Mouse (Mus musculus) brain, embryonic 18.5 days (tissue): ENCODE data around the gene Ptprt.

Experiments used
- DNase-seq: peaks from one replicate; pipeline ENCODE4 v3.0.0-alpha.2; 2012; ENCODE audit warnings: low read depth, low spot score

Ptprt gene

DNA sequence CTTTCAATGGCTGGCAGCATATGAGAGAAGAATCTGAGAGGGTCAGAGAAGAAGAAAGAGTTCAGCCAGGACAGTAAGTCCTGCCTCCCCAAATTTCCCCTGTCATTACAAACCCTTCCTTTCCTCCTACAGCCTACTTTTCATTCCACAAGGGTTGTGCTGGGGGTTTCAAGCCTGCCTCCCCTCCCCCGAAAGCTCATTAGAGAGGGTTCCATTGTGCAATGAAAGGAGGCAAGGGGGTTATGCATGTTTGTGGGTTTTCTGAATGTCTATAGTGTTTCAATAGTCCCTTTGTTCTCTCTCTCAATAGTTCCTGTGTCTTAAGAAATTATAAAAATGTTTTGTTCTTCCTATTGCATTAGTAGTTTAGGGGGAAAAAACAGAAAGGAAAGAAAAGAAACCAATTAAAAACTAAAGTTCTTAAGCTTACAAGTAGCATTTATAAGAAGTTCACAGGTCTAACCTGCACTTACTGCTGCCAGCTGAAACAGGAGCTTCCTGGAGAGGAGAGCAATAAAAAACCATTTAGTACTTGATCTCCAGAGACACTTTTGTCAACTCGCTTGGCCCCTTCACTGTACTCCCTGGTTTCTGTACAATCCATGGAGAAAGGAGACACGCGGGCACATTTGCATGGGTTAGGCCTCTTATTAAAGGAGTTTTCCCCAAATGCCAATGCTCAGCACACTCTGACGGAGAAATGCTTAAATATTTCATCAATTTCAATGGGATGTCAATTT is 247.7 kb downstream of the Ptprt start:
- DNase-seq: no peak

DNA sequence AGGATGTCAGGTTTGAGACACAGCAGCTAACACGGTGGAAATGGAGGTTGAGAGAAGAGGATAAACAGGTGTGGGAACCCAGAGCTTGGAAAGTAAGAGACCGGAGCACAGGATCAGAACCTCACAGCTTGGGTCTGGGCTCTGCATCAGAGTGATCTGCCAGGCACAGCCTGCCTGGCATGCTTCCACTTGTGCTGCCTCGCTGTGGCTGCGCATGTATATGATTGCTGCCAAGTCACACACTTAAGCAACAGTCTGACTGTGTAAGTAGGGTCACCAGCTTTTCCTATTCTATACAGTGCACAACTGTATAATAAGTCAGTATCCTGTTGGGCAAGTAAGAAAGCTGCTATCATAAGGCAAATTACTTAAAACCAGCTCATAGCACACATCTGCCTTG is 249.9 kb downstream of the Ptprt start:
- no peak for DNase-seq

DNA sequence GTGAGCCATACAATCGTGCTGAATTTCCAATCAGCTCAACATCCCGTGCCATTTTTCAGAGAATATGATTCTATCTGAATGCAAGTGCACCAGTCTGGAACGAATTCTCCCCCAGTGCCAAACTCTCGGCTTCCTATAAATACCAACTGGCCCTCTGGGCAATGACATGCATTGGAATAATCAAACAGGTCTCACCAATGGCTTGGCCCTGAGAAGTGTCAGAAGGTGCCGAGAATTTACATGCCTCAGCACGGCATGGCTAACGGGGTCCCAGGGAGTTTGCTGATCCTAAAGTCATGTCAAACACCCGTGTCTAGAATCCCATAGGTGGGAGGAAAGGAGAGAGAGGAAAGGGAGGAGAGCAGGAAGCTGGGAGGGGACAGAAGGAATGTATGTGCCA is 251.7 kb downstream of the Ptprt start:
- no peak for DNase-seq

- DNase-seq: no peak
Observed at GRCm38 (mm10) chr2:162401316-162402100, 259.4 kb downstream of the Ptprt start.

GRCm38 (mm10) chr2:162394601-162395000 is 266.3 kb downstream of the Ptprt start:
- no peak for DNase-seq

DNA sequence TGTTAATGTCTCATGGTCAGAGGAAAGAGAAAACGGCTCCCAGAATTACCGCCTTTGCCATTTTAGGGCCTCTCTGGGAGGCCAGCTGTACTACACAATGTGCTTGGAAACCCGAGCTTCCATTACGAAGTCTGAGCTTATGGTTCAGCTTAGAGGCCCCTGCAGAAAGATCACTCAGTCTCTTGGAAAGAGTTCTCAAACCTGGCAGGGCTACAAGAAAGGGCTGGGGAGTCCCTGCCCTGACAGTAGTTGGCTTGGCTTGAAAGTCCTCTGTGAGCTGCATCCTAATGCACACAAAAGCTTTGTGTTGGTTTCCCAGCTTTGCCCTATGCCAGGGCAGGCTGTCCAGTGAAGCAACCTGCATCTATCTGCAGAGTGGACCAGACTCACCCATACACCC is 269.1 kb downstream of the Ptprt start:
- DNase-seq: peak; percentile 60

DNA sequence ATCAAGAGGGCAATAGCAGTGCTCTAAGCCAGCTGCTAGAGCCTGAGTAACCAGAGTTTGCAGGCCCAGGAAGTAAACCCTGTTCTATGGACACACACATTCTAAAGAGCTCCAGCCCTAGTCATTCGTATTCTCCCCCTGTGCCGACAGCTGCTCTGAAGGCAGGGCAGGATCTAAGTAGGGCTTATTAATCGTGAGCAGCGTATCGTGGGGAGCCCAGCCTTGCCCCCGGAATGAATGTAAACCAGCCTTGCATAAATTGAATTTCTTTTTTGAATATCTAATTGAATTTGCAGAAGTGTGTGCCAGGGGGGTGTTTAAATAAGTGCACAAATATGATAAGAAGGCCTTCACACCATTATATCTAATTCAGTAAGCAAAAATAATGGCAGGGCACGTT is 283.6 kb downstream of the Ptprt start:
- no peak for DNase-seq

DNA sequence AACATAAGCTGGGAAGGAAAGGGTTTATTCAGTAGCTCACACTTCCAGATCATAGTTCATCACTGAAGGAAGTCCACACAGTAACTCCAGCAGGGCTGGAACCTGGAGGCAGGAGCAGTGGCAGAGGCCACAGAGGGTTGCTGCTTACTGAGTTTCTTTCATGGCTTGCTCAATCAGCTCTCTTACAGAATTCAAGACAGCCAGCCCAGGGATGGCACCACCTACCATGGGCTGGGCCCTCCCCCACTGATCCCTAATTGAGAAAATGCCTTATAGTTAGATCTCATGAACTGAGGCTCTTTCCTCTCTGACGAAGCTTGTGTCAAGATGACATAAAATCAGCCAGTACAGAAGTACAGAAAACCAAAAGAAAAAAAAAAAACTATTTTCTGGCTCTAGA is 311.9 kb downstream of the Ptprt start:
- DNase-seq: no peak

GRCm38 (mm10) chr2:162341846-162342245 is 319.1 kb downstream of the Ptprt start:
- no peak for DNase-seq

GRCm38 (mm10) chr2:162340231-162340630 is 320.7 kb downstream of the Ptprt start:
- DNase-seq: no peak

DNA sequence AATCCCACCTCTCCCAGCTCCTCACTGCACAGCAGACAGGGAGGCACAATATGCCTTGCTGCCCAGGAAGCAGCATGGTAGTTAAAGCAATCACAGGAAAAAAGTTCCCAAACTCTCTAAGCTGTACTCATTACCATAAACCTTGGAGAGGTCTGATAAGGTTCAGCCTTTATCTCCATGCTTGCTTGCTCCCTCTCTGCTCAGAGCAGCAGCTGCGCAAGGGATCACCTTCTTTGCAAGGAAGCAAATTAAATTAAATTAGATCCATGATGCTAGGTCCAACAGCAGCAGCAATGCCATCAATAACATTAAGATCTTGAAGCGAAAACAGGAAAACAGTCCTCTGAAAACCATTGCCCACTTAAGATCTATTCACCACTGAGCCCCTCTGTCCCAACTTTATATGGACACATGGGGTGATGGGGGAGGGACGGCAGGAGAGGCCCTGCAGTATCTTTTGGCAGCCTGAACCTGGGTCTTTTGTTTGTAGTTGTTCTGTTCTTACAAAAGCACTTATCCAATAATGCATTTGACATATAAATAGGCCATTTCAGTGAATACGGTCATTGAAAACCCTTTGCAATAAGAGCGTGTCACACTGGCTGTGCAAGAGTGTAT is 328.8 kb downstream of the Ptprt start:
- no peak for DNase-seq

GRCm38 (mm10) chr2:162329430-162329829 is 331.5 kb downstream of the Ptprt start:
- DNase-seq: no peak

DNA sequence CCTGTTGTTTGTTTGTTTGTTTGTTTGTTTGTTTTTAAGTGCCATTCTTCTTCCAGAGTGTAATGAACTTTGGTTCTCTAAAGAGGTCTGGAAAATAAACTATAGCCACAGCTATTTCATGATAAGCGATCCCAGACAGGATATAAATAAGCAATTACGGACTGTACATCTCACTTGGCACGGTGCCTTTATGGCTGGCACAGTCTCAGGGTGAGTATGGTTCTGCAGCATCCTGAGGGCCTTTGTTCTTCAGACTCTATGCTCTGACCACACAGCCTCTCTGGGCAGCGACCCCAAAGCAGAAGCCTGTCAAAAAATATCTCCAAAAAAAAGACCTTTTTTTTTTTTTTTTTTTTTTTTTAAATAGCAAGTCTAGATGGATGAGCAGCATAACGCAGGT is 338.5 kb downstream of the Ptprt start:
- DNase-seq: no peak

DNA sequence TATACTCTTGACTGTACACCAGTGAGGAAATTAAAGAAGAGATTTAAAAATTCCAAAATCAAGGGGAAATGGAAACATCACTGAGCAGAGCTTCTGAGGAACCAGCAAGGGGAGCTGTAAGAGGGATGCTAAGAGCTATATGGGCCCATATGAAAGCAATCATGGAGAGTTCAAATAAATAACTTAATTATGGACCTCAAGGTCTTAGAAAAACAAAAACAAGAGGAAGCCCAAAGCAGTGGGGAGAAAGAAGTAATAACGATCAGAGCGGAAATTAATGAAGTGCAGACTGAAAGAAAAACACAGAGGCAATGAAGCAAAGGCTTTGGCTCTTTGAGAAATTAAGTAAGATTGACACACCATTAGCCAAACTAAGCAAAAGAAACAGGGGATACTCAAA is 353.0 kb downstream of the Ptprt start:
- no peak for DNase-seq

DNA sequence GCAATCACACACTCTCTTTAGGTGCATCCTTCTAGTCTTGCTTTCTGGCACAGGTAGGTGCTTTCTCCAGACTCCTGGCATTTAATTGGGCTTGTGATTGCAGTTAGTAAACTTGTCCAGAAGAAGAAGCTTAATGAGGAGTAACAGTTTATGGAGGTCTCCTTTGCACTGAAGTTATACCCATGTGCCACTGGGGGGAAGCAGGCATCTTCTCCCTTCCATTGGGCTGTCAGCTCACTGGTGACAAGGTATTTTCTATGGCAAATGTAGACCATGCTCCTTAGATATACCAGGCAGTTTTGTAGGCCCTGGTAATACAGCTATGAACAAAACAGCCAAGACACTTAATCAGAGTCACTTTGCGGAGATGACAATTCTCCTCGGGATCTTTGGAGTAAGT is 366.9 kb downstream of the Ptprt start:
- DNase-seq: no peak

DNA sequence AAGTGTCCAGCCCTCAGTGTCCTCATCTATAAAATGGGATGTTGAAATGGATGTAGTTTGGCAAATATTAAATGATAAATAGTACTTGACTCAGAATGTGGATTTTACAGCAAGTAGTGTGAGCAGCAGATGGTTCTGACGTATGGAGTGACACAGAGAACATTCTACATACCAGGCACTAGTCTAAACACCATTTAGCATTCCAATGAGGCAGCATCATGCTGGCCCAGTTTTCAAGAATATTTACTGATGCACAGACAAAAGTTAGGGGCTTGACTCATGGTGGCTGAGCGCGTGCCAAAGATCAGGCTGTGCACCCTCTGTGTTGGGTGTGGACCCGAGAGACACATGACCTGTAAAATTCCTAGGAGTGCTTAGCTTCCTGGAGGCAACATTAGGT is 378.3 kb downstream of the Ptprt start:
- peak; percentile 54 for DNase-seq

- peak; percentile 30 for DNase-seq
Observed at GRCm38 (mm10) chr2:162282121-162282520, 378.8 kb downstream of the Ptprt start.

DNA sequence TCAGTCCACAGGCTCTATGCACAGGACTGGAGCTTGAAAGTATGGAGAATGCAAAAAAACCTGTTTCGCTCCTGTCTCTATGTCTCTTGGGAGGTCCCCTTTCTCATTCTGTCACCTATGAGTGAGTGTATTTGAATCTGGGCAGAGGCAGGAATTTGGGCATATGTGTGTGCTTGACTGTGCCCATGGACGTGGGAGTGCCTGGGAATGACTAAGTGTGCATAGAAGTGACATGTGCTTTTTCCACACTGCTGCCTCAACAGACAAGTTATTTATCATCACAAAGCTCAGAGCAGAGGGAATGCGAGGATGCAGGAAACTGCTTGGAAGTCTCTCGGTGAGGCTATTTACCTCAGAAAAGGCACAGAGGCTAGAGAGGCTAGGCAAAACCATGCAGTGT is 387.1 kb downstream of the Ptprt start:
- no peak for DNase-seq

DNA sequence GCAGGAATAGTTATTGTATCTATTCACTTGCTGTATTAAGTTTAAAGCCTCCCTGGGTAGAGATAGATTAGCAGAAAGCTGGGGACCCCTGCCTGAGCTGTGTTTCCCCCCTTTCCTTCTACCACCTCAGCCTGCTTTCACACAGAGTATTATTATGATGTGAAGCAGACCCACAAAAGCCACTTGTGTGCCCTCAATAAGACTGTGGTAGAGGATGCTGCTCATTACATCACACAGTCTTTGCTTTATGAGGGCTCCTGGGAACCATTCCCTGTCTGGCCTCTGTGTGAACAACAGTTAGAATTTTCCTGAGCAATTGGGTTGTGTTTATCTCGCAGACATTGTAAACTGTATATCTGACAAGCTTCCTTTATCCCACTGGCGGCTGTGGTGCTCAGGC is 409.7 kb downstream of the Ptprt start:
- DNase-seq: no peak

DNA sequence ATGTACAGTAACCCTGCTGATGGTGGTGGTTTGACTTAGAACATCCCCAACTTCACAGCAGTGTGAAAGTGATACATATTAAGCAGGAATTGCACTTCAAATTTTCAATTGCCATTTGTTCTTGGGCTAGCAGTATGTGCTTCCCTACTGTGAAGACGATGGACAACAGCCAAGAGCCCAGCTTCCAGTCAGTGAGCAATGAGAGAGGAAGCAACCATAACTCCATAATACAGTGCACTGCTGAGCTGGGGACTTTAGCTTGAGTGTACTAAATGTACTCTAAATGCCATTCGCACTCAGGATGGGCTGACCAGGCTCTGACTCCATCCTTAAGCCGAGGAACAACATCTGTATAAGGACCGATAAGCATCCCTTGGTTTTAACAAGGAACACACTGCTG is 412.7 kb downstream of the Ptprt start:
- DNase-seq: no peak

DNA sequence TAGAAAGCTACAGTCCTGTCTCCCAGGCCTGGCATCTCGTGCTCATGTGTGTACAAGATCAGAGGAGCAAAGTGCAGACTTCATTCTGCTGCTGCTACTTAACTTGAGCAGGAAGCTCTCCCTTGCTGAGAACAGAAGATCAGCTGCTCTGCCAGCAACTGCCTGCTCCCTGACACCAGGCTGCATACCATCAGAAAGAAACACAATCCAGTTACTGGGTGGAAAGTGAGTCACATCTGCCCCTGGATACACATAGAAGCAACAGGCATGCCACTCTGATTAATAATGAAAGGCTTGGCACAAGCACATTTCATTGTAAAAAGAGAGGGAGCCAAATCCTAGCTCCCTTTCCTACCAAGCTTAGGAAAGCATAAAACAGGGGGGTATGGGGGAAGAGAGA is 438.5 kb downstream of the Ptprt start:
- DNase-seq: no peak

DNA sequence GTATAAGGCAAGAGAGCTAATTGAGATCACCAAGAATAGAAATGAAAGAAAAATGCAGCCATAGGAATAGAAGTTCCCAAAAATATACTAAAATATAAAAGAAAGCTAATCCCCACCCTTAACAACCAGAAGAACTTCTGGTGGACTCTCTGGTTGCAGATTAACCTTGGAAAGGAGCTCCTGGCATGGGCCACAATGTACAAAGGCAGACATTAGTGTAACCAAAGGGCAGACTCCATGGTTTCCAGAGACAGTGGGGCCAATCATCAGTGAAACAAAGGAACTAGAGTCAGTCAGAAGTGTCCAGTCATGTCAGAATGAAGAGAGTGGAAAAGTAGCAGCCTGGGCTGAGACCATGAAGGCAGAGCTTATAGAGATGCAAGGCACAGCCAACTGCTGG is 440.4 kb downstream of the Ptprt start:
- DNase-seq: no peak

- DNase-seq: peak; percentile 42
Observed at GRCm38 (mm10) chr2:162219507-162219906, 441.4 kb downstream of the Ptprt start.
